Mouse (Mus musculus) CD4-positive, CD25-positive, alpha-beta regulatory T cell, adult 4 months (primary cell): Measurements from ENCODE around the gene Gm13304. TPM values are rescaled to one million over a fixed set of nuclear protein-coding genes. Genes with fewer than 3 reads are reported as not detected.
"Not testable (repeated sequence)": the region's sequence is repeated elsewhere in the genome, so short reads cannot be mapped to it uniquely, and the experiment has no call there.

Experiments
- ATAC-seq: one replicate; pipeline ENCODE4 v1.8.0; 2017
- polyA plus RNA-seq, 2 experiments: library from polyadenylated mRNA; unstranded; fragments of 100-300 nt; shearing (Covaris generic); gene quantifications; one replicate each; pipeline ENCODE4 v1.2.1; 2017

The Gm13304 gene
- not detected for polyA plus RNA-seq

GRCm38 (mm10) chr4:42114517-42114916 lies at the start of gene Gm13304:
Gm13304 (plus strand) TSS chr4:42114817.
- not testable (repeated sequence) for ATAC-seq

GRCm38 (mm10) chr4:42090907-42091306 lies 23.7 kb upstream of the Gm13304 start, which contains the start of gene Gm3893:
Gm3893 (plus strand) TSS chr4:42091207.
- ATAC-seq = not testable (repeated sequence)

- not testable (repeated sequence) for ATAC-seq
Observed at GRCm38 (mm10) chr4:42153136-42153535, 38.5 kb downstream of the Gm13304 start, which contains the start of gene Gm13306. Gm13306 (plus strand) TSS chr4:42153436.

Other genes with a start within 250 kb of the Gm13304 start
- not detected for gene Gm21541, start 211.2 kb upstream of the Gm13304 start, polyA plus RNA-seq
- gene Gm20878, start 173.2 kb upstream of the Gm13304 start, polyA plus RNA-seq = 1 to 10 TPM; 1.2 to 1.6 TPM
- gene Fam205a4, start 148.8 kb upstream of the Gm13304 start, polyA plus RNA-seq = under 1 TPM in 1 of 2 experiments, not detected in 1; 0.14 TPM
- not detected for gene Gm21093, start 80.1 kb upstream of the Gm13304 start, polyA plus RNA-seq
- gene Gm3893, start 23.6 kb upstream of the Gm13304 start, polyA plus RNA-seq = not detected
- gene Gm13306, start 38.6 kb downstream of the Gm13304 start, polyA plus RNA-seq = not detected
- not detected for gene Gm13305, start 53.8 kb downstream of the Gm13304 start, polyA plus RNA-seq
- not detected for gene Gm10600, start 125.8 kb downstream of the Gm13304 start, polyA plus RNA-seq
- not detected for gene Ccl21b, start 140.9 kb downstream of the Gm13304 start, polyA plus RNA-seq
- not detected for gene Gm21953, start 179.4 kb downstream of the Gm13304 start, polyA plus RNA-seq
- gene Fam205a3, start 203.5 kb downstream of the Gm13304 start, polyA plus RNA-seq = not detected